Mouse (Mus musculus) liver, postnatal 0 days (tissue): ENCODE data around the gene B3galnt1.

Experiments used
- CTCF ChIP-seq: sonication (generic); IDR thresholded peaks from 2 replicates; pipeline ENCODE4 v1.5.1; 2016; ENCODE audit warnings: antibody characterized with exemption, low read depth
- EP300 ChIP-seq: IDR thresholded peaks from 2 replicates; pipeline ENCODE4 v1.6.1; 2016; ENCODE audit warnings: antibody characterized with exemption, low read depth, mild to moderate bottlenecking

GRCm38 (mm10) chr3:69599166-69599500 lies 373 bp upstream of the B3galnt1 start:
- TF ChIP-seq CTCF (no peak), EP300 (no peak)
